Mouse (Mus musculus) olfactory bulb, adult 2 months (tissue): Measurements from ENCODE around the gene Gm10320.

Experiments used
- CTCF ChIP-seq: fragments of 200-500 bp; IDR thresholded peaks from 2 replicates; pipeline ENCODE4 v1.5.1; 2012; ENCODE audit warnings: low read depth, mild to moderate bottlenecking, low read length, moderate library complexity; ENCODE audit not compliant: insufficient read depth
- POLR2A ChIP-seq: fragments of 200-500 bp; IDR thresholded peaks from 2 replicates; pipeline ENCODE4 v1.6.1; 2012; ENCODE audit warnings: mild to moderate bottlenecking, low read depth, low read length, moderate library complexity; ENCODE audit not compliant: insufficient read depth

DNA sequence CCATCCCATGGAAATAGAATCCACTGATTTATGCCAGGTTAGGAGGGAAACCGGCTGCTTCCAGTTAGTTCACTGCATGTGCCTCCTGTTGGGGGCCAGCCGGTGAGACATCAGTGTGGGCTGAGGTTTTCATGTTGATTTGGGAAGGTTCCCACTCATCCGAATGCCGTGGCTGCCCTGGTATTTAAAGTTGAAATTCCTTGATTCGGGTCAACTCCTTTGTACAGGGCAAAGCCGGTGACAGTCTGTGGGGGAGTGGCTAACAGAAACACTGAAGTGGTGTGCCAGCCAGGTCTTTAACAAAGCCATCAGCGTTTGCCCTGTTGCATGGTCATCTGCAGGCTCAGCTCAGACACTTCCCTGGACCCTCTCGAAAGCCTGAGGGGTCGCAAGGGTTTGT lies 41.6 kb upstream of the Gm10320 start:
- TF ChIP-seq CTCF (no peak), POLR2A (no peak)
